Mouse (Mus musculus) kidney, embryonic 16.5 days (tissue): Measurements from ENCODE around the gene Rbfox3. TPM values are rescaled to one million over a fixed set of nuclear protein-coding genes. Genes with fewer than 3 reads are reported as not detected.

ENCODE experiments used
- ATAC-seq: fragments of 200-750 bp; cut with Nextera tagmentation; 2 replicates; pipeline ENCODE4 v1.8.0; 2017; ENCODE audit warnings: moderate TSS enrichment; ENCODE audit not compliant: low FRiP score, low TSS enrichment
- H3K27ac ChIP-seq: fragments of 300-500 bp; sonication (generic); 2 replicates; pipeline ENCODE4 v1.5.1; 2014; ENCODE audit warnings: low read length
- H3K27me3 ChIP-seq: fragments of 300-500 bp; sonication (generic); 2 replicates; pipeline ENCODE4 v1.6.1; 2014; ENCODE audit warnings: low read length, control low read depth, mixed read lengths; ENCODE audit not compliant: insufficient read depth
- H3K36me3 ChIP-seq: fragments of 300-500 bp; sonication (generic); 2 replicates; pipeline ENCODE4 v1.6.1; 2014; ENCODE audit warnings: low read length, control low read depth, mixed read lengths; ENCODE audit not compliant: insufficient read depth
- H3K4me1 ChIP-seq: fragments of 300-500 bp; sonication (generic); 2 replicates; pipeline ENCODE4 v1.6.1; 2014; ENCODE audit warnings: low read length, control low read depth, mixed read lengths; ENCODE audit not compliant: insufficient read depth
- H3K4me2 ChIP-seq: fragments of 300-500 bp; sonication (generic); replicated peaks from 2 replicates; pipeline ENCODE4 v1.6.1; 2014; ENCODE audit warnings: low read depth, low read length
- H3K4me3 ChIP-seq: fragments of 300-500 bp; sonication (generic); 2 replicates; pipeline ENCODE4 v1.5.1; 2014; ENCODE audit warnings: mild to moderate bottlenecking, low read length
- H3K9ac ChIP-seq: fragments of 300-500 bp; sonication (generic); replicated peaks from 2 replicates; pipeline ENCODE4 v1.6.1; 2014; ENCODE audit warnings: low read length
- H3K9me3 ChIP-seq: fragments of 300-500 bp; sonication (generic); 2 replicates; pipeline ENCODE4 v1.6.1; 2016; ENCODE audit warnings: low read length, control low read depth
- WGBS: fragments of 180-500 bp; shearing (Covaris S2); extraction: QIAGEN DNeasy Blood & Tissue Kit; methylation state at CpG from one replicate; pipeline ENCODE4 v1.1.7; 2014; 5-methylcytosine and 5-hydroxymethylcytosine counted together
- polyA plus RNA-seq: library from polyadenylated mRNA; unstranded; fragments of >200 nt; fragmentation: Nextera tagmentation; extraction: Ambion mirVana; gene quantifications from 2 replicates; pipeline ENCODE4 v1.2.1, GENCODE M21; 2015

The Rbfox3 gene
- polyA plus RNA-seq, 1 experiment from 2014 or later = 1.0 TPM

- no peak overlapping the region for H3K4me3 ChIP-seq
- no peak overlapping the region for H3K27ac ChIP-seq
- H3K9ac ChIP-seq = no peak overlapping the region
- H3K36me3 ChIP-seq = no peaks in the 10 kb centered on the region
- no peaks in the 10 kb centered on the region for H3K4me1 ChIP-seq
- H3K9me3 ChIP-seq = no peaks in the 10 kb centered on the region
- whole genome bisulfite sequencing = 13% methylated on average over 15 of the region's 15 CpGs
- no peaks in the 10 kb centered on the region for H3K27me3 ChIP-seq
- no peak for ATAC-seq
- H3K4me2 ChIP-seq = no peak overlapping the region
Observed at GRCm38 (mm10) chr11:118807511-118807910, 103.9 kb downstream of the Rbfox3 start.

GRCm38 (mm10) chr11:118794856-118795602, 116.4 kb downstream of the Rbfox3 start:
- no peak overlapping the region for H3K9ac ChIP-seq
- H3K4me1 ChIP-seq = no peaks in the 10 kb centered on the region
- H3K4me3 ChIP-seq = no peak overlapping the region
- no peak overlapping the region for H3K4me2 ChIP-seq
- H3K27me3 ChIP-seq = no peaks in the 10 kb centered on the region
- ATAC-seq = peak; percentile 71; the same call in 1 of the 2 replicates
- no peaks in the 10 kb centered on the region for H3K36me3 ChIP-seq
- H3K27ac ChIP-seq = no peak overlapping the region
- 62% methylated on average over 8 of the region's 8 CpGs for WGBS
- no peaks in the 10 kb centered on the region for H3K9me3 ChIP-seq

GRCm38 (mm10) chr11:118793639-118794021, 117.8 kb downstream of the Rbfox3 start:
- no peaks in the 10 kb centered on the region for H3K27me3 ChIP-seq
- H3K9me3 ChIP-seq = no peaks in the 10 kb centered on the region
- ATAC-seq = no peak
- H3K36me3 ChIP-seq = no peaks in the 10 kb centered on the region
- H3K27ac ChIP-seq = no peak overlapping the region
- H3K4me3 ChIP-seq = no peak overlapping the region
- H3K9ac ChIP-seq = no peak overlapping the region
- H3K4me2 ChIP-seq = no peak overlapping the region
- no peaks in the 10 kb centered on the region for H3K4me1 ChIP-seq
- 65% methylated on average over 16 of the region's 16 CpGs for WGBS

- Histone ChIP-seq H3K4me2 (no peak overlapping the region), H3K9ac (no peak overlapping the region), H3K4me3 (no peak overlapping the region), H3K4me1 (no peaks in the 10 kb centered on the region), H3K9me3 (no peaks in the 10 kb centered on the region), H3K36me3 (no peaks in the 10 kb centered on the region), H3K27ac (no peak overlapping the region), H3K27me3 (no peaks in the 10 kb centered on the region)
- no peak for ATAC-seq
- 75% methylated on average over 10 of the region's 10 CpGs for WGBS
Observed at GRCm38 (mm10) chr11:118792916-118793638, 118.3 kb downstream of the Rbfox3 start.

GRCm38 (mm10) chr11:118792163-118792915, 119.1 kb downstream of the Rbfox3 start:
- no peak overlapping the region for H3K9ac ChIP-seq
- no peak overlapping the region for H3K27ac ChIP-seq
- no peak for ATAC-seq
- H3K4me1 ChIP-seq = no peaks in the 10 kb centered on the region
- no peak overlapping the region for H3K4me3 ChIP-seq
- 70% methylated on average over 9 of the region's 9 CpGs for WGBS
- no peaks in the 10 kb centered on the region for H3K9me3 ChIP-seq
- no peaks in the 10 kb centered on the region for H3K27me3 ChIP-seq
- H3K36me3 ChIP-seq = no peaks in the 10 kb centered on the region
- H3K4me2 ChIP-seq = no peak overlapping the region

GRCm38 (mm10) chr11:118791391-118791790, 120.0 kb downstream of the Rbfox3 start:
- Histone ChIP-seq H3K4me3 (no peak overlapping the region), H3K27ac (no peak overlapping the region), H3K4me2 (no peak overlapping the region), H3K4me1 (no peaks in the 10 kb centered on the region), H3K9ac (no peak overlapping the region), H3K27me3 (no peaks in the 10 kb centered on the region), H3K36me3 (no peaks in the 10 kb centered on the region), H3K9me3 (no peaks in the 10 kb centered on the region)
- no peak for ATAC-seq
- WGBS = 60% methylated on average over 6 of the region's 6 CpGs

GRCm38 (mm10) chr11:118788091-118788490, 123.3 kb downstream of the Rbfox3 start:
- Histone ChIP-seq H3K27me3 (no peaks in the 10 kb centered on the region), H3K9ac (no peak overlapping the region), H3K4me3 (no peak overlapping the region), H3K27ac (no peak overlapping the region), H3K36me3 (no peaks in the 10 kb centered on the region), H3K4me1 (no peaks in the 10 kb centered on the region), H3K4me2 (no peak overlapping the region), H3K9me3 (no peaks in the 10 kb centered on the region)
- 95% methylated on average over 1 of the region's 1 CpGs for WGBS
- ATAC-seq = no peak

- Histone ChIP-seq H3K36me3 (no peaks in the 10 kb centered on the region), H3K4me1 (no peaks in the 10 kb centered on the region), H3K4me2 (no peak overlapping the region), H3K27ac (no peak overlapping the region), H3K9ac (no peak overlapping the region), H3K9me3 (no peaks in the 10 kb centered on the region), H3K4me3 (no peak overlapping the region), H3K27me3 (no peaks in the 10 kb centered on the region)
- WGBS = 82% methylated on average over 5 of the region's 5 CpGs
- no peak for ATAC-seq
Observed at GRCm38 (mm10) chr11:118782677-118783076, 128.7 kb downstream of the Rbfox3 start.

- Histone ChIP-seq H3K9ac (no peak overlapping the region), H3K4me2 (no peak overlapping the region), H3K36me3 (no peaks in the 10 kb centered on the region), H3K4me1 (no peaks in the 10 kb centered on the region; the same call in 1 of the 2 replicates), H3K27ac (no peak overlapping the region), H3K4me3 (no peak overlapping the region), H3K27me3 (peaks cover 12% of the 10 kb centered on the region; the same call in 1 of the 2 replicates), H3K9me3 (no peaks in the 10 kb centered on the region)
- WGBS = 11% methylated on average over 3 of the region's 3 CpGs
- ATAC-seq = no peak
Observed at GRCm38 (mm10) chr11:118775753-118776152, 135.6 kb downstream of the Rbfox3 start.
